Mouse (Mus musculus) forebrain, embryonic 16.5 days (tissue): ENCODE measurements at regions not wholly inside any gene's neighbourhood (a gene's known extent, or its start where the extent isn't known, plus 50 kb on each side); places are given as distances from the start of the nearest gene placed in this dataset.

Experiments used
- ATAC-seq: fragments of 200-750 bp; cut with Nextera tagmentation; 2 replicates; pipeline ENCODE4 v1.8.0; 2017; ENCODE audit warnings: mild to moderate bottlenecking, moderate library complexity
- H3K27ac ChIP-seq: fragments of 300-500 bp; sonication (generic); 2 replicates; pipeline ENCODE4 v1.5.1; 2014; ENCODE audit warnings: low read length, control low read depth
- H3K27me3 ChIP-seq: fragments of 300-500 bp; sonication (generic); replicated peaks from 2 replicates; pipeline ENCODE4 v1.6.1; 2014; ENCODE audit warnings: low read length; ENCODE audit not compliant: control insufficient read depth, insufficient read depth
- H3K36me3 ChIP-seq: fragments of 300-500 bp; sonication (generic); 2 replicates; pipeline ENCODE4 v1.6.1; 2014; ENCODE audit not compliant: control insufficient read depth, insufficient read depth
- H3K4me1 ChIP-seq: fragments of 300-500 bp; sonication (generic); replicated peaks from 2 replicates; pipeline ENCODE4 v1.6.1; 2014; ENCODE audit warnings: low read length; ENCODE audit not compliant: control insufficient read depth, insufficient read depth
- H3K4me2 ChIP-seq: fragments of 300-500 bp; sonication (generic); 2 replicates; pipeline ENCODE4 v1.6.1; 2014; ENCODE audit warnings: mild to moderate bottlenecking, low read length, control low read depth
- H3K4me3 ChIP-seq: fragments of 300-500 bp; sonication (generic); replicated peaks from 2 replicates; pipeline ENCODE4 v1.5.1; 2014; ENCODE audit warnings: mild to moderate bottlenecking, low read length, control low read depth
- H3K9ac ChIP-seq: fragments of 300-500 bp; sonication (generic); replicated peaks from 2 replicates; pipeline ENCODE4 v1.6.1; 2014; ENCODE audit warnings: low read depth, low read length, control low read depth
- H3K9me3 ChIP-seq: fragments of 300-500 bp; sonication (generic); 2 replicates; pipeline ENCODE4 v1.6.1; 2016; ENCODE audit warnings: low read length; ENCODE audit not compliant: control insufficient read depth
- WGBS: fragments of 180-500 bp; shearing (Covaris S2); extraction: QIAGEN DNeasy Blood & Tissue Kit; methylation state at CpG from one replicate; pipeline ENCODE4 v1.1.7; 2014; 5-methylcytosine and 5-hydroxymethylcytosine counted together

- WGBS = 80% methylated on average over 5 of the region's 5 CpGs
- Histone ChIP-seq H3K9ac (no peak overlapping the region), H3K36me3 (no peaks in the 10 kb centered on the region), H3K27ac (no peak overlapping the region), H3K4me3 (no peak overlapping the region), H3K27me3 (no peaks in the 10 kb centered on the region), H3K9me3 (no peaks in the 10 kb centered on the region), H3K4me2 (no peak overlapping the region), H3K4me1 (no peaks in the 10 kb centered on the region)
- ATAC-seq = no peak
Observed at GRCm38 (mm10) chr3:41482881-41483494, 72.5 kb upstream of the Jade1 start.

DNA sequence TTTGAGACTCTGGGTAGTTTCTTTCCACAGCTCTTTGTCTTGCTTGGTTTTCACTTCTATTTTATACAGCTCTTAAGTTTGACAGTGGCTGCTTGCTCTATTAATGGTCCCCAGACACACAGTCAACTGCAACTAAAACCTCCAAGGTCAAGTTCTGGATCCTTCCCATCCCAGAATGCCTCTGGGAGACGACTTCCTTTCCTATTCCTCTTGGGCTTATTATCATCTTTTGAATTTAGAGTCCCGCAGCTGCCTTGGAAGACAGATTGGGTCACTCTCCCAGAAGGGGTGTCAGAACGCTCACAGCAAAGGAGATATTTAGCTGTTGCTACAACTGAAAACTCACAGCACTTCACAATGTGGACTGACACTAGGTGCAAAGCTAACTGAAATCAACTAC is 75.3 kb upstream of the Jade1 start:
- 80% methylated on average over 3 of the region's 3 CpGs for WGBS
- H3K4me2 ChIP-seq = no peak overlapping the region
- H3K4me3 ChIP-seq = no peak overlapping the region
- no peaks in the 10 kb centered on the region for H3K27me3 ChIP-seq
- H3K4me1 ChIP-seq = no peaks in the 10 kb centered on the region
- no peak overlapping the region for H3K9ac ChIP-seq
- ATAC-seq = no peak
- no peaks in the 10 kb centered on the region for H3K9me3 ChIP-seq
- no peak overlapping the region for H3K27ac ChIP-seq
- H3K36me3 ChIP-seq = no peaks in the 10 kb centered on the region

- H3K4me1 ChIP-seq = no peaks in the 10 kb centered on the region
- H3K9ac ChIP-seq = no peak overlapping the region
- H3K4me3 ChIP-seq = no peak overlapping the region
- H3K27ac ChIP-seq = no peak overlapping the region
- H3K4me2 ChIP-seq = no peak overlapping the region
- H3K36me3 ChIP-seq = no peaks in the 10 kb centered on the region
- no peaks in the 10 kb centered on the region for H3K9me3 ChIP-seq
- 100% methylated on average over 2 of the region's 2 CpGs for WGBS
- no peaks in the 10 kb centered on the region for H3K27me3 ChIP-seq
- no peak for ATAC-seq
Observed at GRCm38 (mm10) chr3:41478971-41479370, 76.6 kb upstream of the Jade1 start.

- no peak for ATAC-seq
- no peaks in the 10 kb centered on the region for H3K4me1 ChIP-seq
- H3K36me3 ChIP-seq = no peaks in the 10 kb centered on the region
- no peak overlapping the region for H3K27ac ChIP-seq
- no peaks in the 10 kb centered on the region for H3K27me3 ChIP-seq
- no peak overlapping the region for H3K4me2 ChIP-seq
- no peak overlapping the region for H3K4me3 ChIP-seq
- WGBS = 92% methylated on average over 6 of the region's 6 CpGs
- H3K9me3 ChIP-seq = no peaks in the 10 kb centered on the region
- no peak overlapping the region for H3K9ac ChIP-seq
Observed at GRCm38 (mm10) chr3:41476516-41476915, 79.0 kb upstream of the Jade1 start.

- H3K36me3 ChIP-seq = no peaks in the 10 kb centered on the region
- H3K4me2 ChIP-seq = no peak overlapping the region
- no peak overlapping the region for H3K9ac ChIP-seq
- no peaks in the 10 kb centered on the region for H3K27me3 ChIP-seq
- H3K9me3 ChIP-seq = no peaks in the 10 kb centered on the region
- H3K4me3 ChIP-seq = no peak overlapping the region
- WGBS = 89% methylated on average over 3 of the region's 3 CpGs
- no peak overlapping the region for H3K27ac ChIP-seq
- no peak for ATAC-seq
- no peaks in the 10 kb centered on the region for H3K4me1 ChIP-seq
Observed at GRCm38 (mm10) chr3:41472586-41472985, 82.9 kb upstream of the Jade1 start.

DNA sequence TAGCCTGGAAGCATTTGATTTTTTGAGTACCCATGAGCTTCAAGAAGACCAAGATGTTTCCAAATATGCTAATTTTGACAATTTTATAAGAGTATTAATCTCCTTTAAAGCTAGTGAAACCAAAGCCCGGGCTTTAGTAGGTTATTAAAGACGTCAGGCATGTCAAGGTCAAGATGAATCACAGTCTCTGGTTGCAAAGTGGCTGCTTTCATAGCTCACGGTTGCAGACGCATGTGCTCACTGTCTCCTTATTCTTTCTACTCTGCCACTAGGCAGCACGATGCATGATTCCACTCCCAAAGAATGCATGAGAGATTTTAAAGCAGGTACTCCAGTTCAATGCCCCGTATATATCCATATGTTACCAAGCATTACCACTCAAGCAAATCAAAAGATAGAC is 86.4 kb upstream of the Jade1 start:
- no peak for ATAC-seq
- Histone ChIP-seq H3K9me3 (no peaks in the 10 kb centered on the region), H3K9ac (no peak overlapping the region), H3K27ac (no peak overlapping the region), H3K4me3 (no peak overlapping the region), H3K4me2 (no peak overlapping the region), H3K4me1 (no peaks in the 10 kb centered on the region), H3K36me3 (no peaks in the 10 kb centered on the region), H3K27me3 (no peaks in the 10 kb centered on the region)
- WGBS = 75% methylated on average over 6 of the region's 6 CpGs

GRCm38 (mm10) chr3:41467857-41468256 is 87.7 kb upstream of the Jade1 start:
- Histone ChIP-seq H3K4me1 (no peaks in the 10 kb centered on the region), H3K4me3 (no peak overlapping the region), H3K27me3 (no peaks in the 10 kb centered on the region), H3K4me2 (no peak overlapping the region), H3K36me3 (no peaks in the 10 kb centered on the region), H3K27ac (no peak overlapping the region), H3K9ac (no peak overlapping the region), H3K9me3 (no peaks in the 10 kb centered on the region)
- WGBS = 74% methylated on average over 1 of the region's 1 CpGs
- ATAC-seq = no peak

- no peaks in the 10 kb centered on the region for H3K4me1 ChIP-seq
- no peaks in the 10 kb centered on the region for H3K36me3 ChIP-seq
- H3K27me3 ChIP-seq = no peaks in the 10 kb centered on the region
- H3K27ac ChIP-seq = no peak overlapping the region
- no peak overlapping the region for H3K9ac ChIP-seq
- no peaks in the 10 kb centered on the region for H3K9me3 ChIP-seq
- H3K4me3 ChIP-seq = no peak overlapping the region
- ATAC-seq = no peak
- 86% methylated on average over 2 of the region's 2 CpGs for WGBS
- no peak overlapping the region for H3K4me2 ChIP-seq
Observed at GRCm38 (mm10) chr3:41465893-41466292, 89.6 kb upstream of the Jade1 start.

- ATAC-seq = no peak
- H3K4me2 ChIP-seq = no peak overlapping the region
- no peaks in the 10 kb centered on the region for H3K9me3 ChIP-seq
- 79% methylated on average over 11 of the region's 11 CpGs for WGBS
- no peak overlapping the region for H3K27ac ChIP-seq
- no peak overlapping the region for H3K4me3 ChIP-seq
- no peaks in the 10 kb centered on the region for H3K27me3 ChIP-seq
- H3K36me3 ChIP-seq = no peaks in the 10 kb centered on the region
- no peaks in the 10 kb centered on the region for H3K4me1 ChIP-seq
- no peak overlapping the region for H3K9ac ChIP-seq
Observed at GRCm38 (mm10) chr3:41462953-41463644, 92.4 kb upstream of the Jade1 start.

DNA sequence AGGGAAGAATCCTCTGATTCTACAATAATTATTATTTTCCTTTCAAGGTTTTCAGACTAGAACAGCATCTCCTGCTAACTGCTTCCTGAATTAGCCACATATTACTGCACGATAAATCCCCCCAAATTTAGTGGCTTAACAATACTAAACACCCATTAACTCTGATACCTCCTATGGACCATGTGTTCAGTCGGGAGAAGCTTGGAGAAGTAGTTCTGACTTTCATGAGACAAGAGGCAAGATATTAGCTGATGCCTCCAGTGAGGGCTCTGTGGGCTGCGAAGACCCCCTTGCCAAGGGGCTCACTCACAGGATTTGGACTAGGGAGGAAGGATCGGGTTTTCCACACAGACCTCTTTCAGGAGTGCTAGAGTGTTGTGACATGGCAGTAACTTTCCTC is 95.4 kb upstream of the Jade1 start:
- no peak overlapping the region for H3K4me2 ChIP-seq
- no peak overlapping the region for H3K9ac ChIP-seq
- no peaks in the 10 kb centered on the region for H3K9me3 ChIP-seq
- 75% methylated on average over 4 of the region's 4 CpGs for WGBS
- H3K4me3 ChIP-seq = no peak overlapping the region
- ATAC-seq = no peak
- no peaks in the 10 kb centered on the region for H3K36me3 ChIP-seq
- H3K27ac ChIP-seq = no peak overlapping the region
- no peaks in the 10 kb centered on the region for H3K4me1 ChIP-seq
- H3K27me3 ChIP-seq = no peaks in the 10 kb centered on the region
